Mouse (Mus musculus) frontal cortex, postnatal 10 days (tissue): ENCODE results near the gene Rabep1.

Experiments
- DNase-seq, 2 experiments: peaks; one replicate each; pipeline ENCODE4 v3.0.0; 2022; ENCODE audit warnings: low spot score in 2 of 2, mixed read lengths in 1 of 2

Gene Rabep1

GRCm38 (mm10) chr11:70844559-70845456 is at the start of gene Rabep1:
TSS of gene Rabep1 (plus strand) at chr11:70844778.
- DNase-seq, result peak; percentile 88 to 95

- no peak for DNase-seq
These were observed 42.2 kb upstream of the Rabep1 start for GRCm38 (mm10) chr11:70802208-70802864.

DNA sequence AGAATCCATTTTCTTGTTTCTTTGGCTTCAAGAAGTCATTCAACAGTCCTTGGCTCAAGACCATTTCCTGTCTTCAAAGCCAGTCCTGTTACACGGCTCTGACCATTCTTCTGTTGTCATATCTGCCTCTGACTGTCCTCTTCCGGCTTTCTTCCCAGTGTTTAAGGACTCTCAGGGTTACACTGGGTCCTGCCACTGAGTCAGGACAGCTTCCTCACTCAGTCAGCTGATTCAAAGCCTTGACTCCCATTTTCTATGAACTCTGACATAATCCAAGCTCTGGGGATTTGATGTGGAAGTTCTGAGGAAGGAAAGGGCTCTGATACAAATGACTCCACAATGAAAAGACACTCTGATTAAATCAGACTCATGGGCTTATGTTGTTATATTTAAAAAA is 41.7 kb upstream of the Rabep1 start:
- no peak for DNase-seq

DNA sequence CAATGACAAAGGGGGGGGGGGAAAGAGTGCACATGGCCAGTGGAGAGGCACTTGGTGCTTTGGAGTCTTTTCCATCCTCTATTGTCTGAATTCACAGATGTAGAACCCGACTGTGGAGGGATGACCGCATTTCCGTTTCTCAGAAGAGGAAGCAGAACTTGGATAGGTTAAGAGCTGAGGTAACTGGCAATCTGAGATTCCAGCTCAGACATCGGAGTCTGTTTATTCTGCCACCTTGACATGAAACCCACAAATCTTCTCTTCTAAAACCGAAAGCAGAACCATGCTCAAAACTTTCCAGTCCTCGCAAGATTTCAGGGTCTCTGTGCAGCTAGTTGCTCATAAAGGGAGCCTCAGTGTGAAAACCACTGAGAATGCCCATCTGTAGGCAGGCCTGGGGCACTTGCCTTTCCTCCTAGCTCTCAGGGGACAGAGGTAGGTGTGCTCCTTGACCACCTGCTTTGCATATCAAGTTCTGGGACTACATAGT is 40.8 kb upstream of the Rabep1 start:
- no peak for DNase-seq

DNA sequence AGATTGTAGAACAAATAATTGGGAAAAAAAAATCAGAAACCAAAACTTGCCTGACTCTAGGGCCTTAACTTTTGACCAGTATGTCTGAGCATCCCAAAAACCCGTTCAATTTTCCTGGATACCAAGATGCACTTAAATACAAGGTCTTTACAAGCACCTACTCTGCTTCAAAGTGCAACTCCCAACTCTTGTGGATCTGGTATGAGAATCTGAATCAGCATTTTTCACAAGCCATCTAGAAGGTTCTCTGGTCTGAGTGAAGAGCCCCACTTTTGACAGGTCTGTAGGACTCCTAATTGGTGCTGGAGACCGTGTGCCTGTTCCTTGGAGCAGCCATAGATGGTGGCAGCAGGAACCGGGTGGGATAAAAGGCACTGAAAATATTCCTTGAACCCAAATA is 40.2 kb upstream of the Rabep1 start:
- DNase-seq, result no peak

DNA sequence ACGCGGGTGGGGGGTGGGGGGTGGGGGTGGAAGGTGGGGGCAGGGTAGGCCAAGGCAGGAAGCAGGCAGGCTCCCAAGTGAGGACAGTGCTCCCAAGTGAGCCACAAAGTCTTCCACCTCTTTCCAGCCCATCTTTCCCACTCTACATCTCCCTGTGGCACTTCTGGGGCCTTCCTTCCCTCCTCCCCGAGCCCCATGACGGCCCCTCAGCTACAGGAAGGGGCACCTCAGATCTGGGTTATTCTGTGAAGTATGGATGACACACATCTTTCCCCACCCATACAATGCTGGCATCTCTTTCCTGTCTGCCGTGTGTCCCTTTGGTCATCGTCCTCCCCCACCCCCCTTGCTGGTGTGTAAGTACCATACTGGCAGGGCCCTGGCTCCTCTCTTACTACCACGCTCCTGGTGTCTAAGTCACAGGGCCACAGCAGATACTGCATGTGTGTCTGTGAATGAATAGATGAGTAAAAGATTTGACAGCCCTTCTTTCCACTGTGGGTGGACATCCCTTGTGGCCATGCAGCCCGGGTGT is 38.9 kb upstream of the Rabep1 start:
- DNase-seq, result no peak

DNA sequence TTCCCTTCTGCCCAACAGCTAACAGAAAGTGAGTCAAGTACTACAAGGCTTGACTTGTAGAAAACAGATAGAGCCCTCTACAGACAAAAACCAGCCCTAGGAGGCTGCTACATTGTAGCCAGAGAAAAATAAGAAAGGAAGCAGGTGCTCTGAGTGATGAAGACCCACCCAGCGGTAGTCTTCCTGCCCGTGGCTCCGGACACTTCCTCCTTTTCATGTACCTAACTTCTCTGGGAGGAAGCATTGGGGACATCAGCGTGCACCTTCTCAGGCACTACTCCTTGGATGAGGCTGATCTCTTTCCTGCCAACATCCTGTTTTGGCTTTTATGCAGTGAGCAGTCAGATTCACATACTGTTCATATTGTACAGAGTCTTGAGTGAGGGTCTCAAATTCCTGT is 37.9 kb upstream of the Rabep1 start:
- DNase-seq, result no peak

DNA sequence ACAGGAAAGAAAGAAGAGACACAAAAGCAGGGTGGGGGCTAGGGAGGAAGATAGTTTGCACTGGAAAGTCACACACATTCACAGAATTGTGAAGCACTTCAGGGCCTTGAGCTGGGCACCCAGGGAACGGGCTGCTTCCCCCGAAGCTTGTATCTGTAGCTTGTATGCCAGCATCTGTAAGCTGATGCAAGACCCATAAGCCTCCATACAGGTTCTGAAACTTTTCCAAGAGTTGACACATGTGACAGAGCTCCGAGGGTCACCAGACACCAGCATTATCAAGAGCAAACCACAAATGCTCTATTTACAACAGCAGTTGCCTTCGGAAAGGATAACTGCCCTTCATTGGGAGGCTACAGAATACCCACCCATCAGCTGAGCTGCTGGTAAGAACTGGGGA is 36.9 kb upstream of the Rabep1 start:
- no peak for DNase-seq

GRCm38 (mm10) chr11:70808101-70808500 is 36.5 kb upstream of the Rabep1 start:
- DNase-seq, result no peak

DNA sequence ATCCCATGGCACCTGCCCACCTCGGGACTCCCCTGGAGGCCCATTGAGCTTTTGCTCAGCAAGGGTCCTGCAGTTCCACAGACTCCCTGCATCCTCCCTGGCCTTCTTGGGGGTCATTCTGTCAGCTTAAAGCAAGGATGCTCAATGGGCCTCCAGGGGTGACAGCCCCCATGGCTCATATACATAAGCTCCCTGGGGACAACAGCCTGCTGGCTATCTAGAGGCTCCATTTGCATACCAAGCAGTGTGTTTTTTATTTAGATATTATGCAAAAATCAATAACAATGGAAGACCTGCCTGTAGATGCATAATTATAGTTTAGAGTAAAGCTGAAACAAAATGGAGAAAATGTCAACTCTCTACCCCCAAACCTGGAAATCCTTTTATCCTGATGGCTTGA is 35.6 kb upstream of the Rabep1 start:
- DNase-seq, result no peak

DNA sequence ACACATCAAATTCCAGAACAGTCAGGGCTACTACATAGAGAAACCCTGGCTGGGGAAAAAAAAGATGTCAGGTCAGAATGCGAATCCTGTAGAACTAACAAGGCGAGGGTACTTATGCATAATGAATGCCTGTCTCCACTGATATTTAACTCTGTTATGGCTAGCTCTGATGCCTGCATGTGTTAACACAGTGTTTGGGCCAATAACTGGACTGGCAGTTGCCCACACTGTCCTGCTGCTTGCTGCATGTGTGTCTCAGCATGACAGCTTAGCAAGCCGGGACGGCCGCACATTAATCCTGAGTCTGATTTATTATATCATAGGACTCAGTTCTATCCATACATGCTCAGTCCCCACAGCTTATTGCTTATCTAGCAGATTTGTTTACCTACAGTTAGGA is 33.5 kb upstream of the Rabep1 start:
- no peak for DNase-seq

- DNase-seq, result no peak
These were observed 32.9 kb upstream of the Rabep1 start for GRCm38 (mm10) chr11:70811471-70812240.

DNA sequence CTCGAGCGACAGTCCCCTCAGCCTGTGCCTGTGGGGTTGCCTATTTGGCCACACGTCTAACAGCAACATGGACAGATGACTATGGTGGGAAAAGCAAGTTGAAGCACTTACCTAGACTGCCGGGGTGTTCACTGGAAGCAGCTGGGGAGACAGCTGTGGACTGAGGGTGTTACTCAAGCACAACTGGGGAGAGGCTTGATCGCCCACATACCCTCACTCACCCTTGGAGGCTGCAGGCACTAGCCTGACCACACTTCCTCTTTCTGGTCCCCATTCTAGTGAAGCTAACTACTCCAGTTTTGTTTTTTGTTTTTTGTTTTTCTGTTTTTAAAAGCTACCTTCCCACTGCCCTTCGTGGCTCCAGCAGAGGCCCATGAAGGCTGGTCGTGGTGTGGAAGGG is 32.2 kb upstream of the Rabep1 start, which contains the start of gene Scimp:
TSS of gene Scimp (minus strand) at position 222 of the 400 bp plus-strand sequence.
- no peak for DNase-seq

DNA sequence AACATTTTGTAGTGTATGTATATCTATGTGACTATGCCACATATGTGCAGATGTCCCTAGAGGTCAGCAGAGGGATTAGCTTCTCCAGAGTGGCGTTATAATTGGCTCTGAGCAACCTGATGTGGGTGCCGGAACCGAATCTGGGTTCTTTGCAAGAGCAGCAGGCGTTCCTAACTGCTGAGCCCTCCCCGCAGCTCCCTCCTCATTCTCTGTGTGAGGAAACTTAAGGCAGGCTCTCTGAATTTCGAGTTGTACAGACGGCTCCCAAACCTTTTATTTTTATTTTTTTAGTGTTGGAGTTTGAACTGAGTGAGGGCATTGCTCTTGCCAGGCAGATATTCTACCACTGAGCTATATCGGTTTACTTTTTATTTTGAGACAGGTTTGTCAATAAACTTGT is 29.5 kb upstream of the Rabep1 start:
- no peak for DNase-seq

DNA sequence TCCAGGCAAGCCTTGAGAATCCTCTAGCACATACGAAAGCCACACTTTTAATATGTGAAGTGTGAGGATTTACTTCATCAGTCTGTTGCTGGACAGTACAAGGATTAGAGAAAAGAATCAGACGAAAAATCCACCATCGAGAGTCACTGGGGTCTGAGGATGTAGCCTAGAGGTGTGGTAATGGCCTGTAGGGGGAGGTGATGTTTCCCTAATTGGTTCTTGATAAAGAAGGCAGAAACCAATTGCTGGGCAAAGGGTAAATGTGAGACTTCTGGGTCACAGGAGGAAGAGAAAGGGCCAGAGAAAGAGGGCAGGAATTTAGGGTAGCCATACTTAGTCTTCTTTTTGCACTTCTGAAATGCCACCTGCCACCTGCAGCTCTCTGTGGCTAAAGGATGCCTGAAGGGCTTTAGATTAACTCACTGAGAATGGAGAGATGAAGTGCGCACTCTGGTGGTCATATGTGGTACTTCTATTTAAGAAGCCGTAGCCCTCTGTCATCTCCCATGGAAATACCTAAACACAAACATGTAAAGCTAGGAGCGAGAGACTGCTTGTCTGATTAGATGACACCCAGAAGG is 29.0 kb upstream of the Rabep1 start:
- DNase-seq, result peak in 1 of 2 experiments; percentile 35

DNA sequence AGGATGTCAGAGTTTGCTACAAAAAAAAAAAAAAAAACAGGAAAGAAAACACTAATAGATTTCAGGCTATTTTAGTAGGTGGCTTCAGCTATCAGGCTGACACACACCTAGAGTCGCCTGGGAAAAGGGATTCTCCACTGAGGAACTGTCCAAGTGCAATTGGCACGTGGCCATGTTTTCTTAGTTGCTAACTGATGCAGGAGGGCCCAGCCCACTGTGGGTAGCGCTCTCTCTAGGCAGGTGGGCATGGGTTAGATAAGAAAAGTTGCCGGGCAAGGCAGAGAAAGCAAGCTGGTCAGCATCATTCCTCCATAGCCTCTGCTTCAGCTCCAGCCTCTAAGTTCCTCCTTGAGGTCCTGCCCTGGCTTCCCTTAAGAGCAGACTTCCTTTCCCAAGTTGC is 27.8 kb upstream of the Rabep1 start:
- DNase-seq, result no peak

DNA sequence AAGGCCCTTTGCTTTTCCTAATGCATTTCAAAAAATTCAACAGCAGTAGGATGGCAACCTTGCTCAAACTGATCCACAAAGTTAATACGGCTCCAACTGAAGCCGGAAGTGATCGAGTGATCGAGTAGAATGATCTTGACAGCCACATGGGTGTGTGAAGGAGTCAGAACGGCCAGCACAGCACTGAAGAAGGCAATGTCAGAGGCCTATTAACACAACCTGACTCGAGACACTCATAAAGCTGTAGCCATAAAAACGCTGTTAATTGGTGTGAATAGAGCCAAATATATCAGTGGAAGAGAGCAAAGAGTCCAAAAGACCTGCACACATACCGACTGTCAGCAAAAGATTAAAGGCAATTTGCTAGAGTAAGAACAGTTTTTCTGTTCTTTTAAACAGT is 24.5 kb upstream of the Rabep1 start:
- no peak for DNase-seq

GRCm38 (mm10) chr11:70821728-70822591 is 22.6 kb upstream of the Rabep1 start:
- DNase-seq, result no peak

DNA sequence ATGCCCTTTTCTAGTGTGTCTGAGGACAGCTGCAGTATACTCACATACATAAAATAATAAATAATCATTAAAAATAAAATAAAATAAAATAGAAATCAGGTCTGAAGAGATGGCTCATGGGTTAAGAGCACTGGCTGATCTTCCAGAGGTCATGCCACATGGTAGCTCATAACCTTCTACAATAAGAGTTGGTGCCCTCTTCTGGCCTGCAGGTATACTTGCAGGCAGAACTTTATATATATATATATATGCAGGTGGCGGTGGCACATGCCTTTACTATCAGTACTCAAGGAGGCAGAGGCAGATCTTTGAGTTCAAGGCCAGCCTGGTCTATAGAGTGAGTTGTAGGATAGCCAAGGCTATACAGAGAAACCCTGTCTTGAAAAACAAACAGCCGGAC is 18.4 kb upstream of the Rabep1 start:
- DNase-seq, result no peak

- no peak for DNase-seq
These were observed 15.5 kb upstream of the Rabep1 start for GRCm38 (mm10) chr11:70828975-70829615.
